Mouse (Mus musculus) CH12.LX (cell line): ENCODE measurements around the gene Tmem42. TPM values are rescaled to one million over a fixed set of nuclear protein-coding genes. Genes with fewer than 3 reads are reported as not detected.

ENCODE experiments used
- DNase-seq: peaks from one replicate; pipeline ENCODE4 v3.0.0-alpha.2; 2013; ENCODE audit errors: extremely low read depth
- H3K27ac ChIP-seq: 2 replicates; pipeline ENCODE4 v1.5.1; 2012; ENCODE audit warnings: low read depth, mild to moderate bottlenecking, control low read depth, moderate library complexity; ENCODE audit not compliant: insufficient read depth
- H3K27me3 ChIP-seq: replicated peaks from 2 replicates; pipeline ENCODE3; 2012; ENCODE audit warnings: inconsistent platforms
- H3K36me3 ChIP-seq, 2 experiments: replicated peaks in 1 of 2; 2 replicates each; pipeline versions ENCODE3 to v1.6.1; 2012; ENCODE audit warnings: inconsistent platforms in 1 of 2, low read length in 1 of 2, mild to moderate bottlenecking in 1 of 2, mixed read lengths in 1 of 2, moderate library complexity in 1 of 2; ENCODE audit not compliant: control insufficient read depth in 1 of 2, insufficient read depth in 1 of 2
- H3K4me1 ChIP-seq, 2 experiments: 2 replicates each; pipeline ENCODE4 v1.6.1; 2012; ENCODE audit warnings: inconsistent platforms in 1 of 2, moderate library complexity in 1 of 2; ENCODE audit not compliant: insufficient read depth in 2 of 2, control insufficient read depth in 1 of 2
- H3K4me2 ChIP-seq: 2 replicates; pipeline ENCODE4 v1.6.1; 2012; ENCODE audit warnings: low read depth, mild to moderate bottlenecking, control low read depth; ENCODE audit not compliant: poor library complexity, insufficient read depth, severe bottlenecking
- H3K4me3 ChIP-seq, 3 experiments: fragments of 150-350 bp in 1 of 3; sonication (generic) in 1 of 3; replicated peaks in 1 of 3; 2 replicates each; pipeline versions ENCODE3 to v1.5.1; 2011 to 2012; ENCODE audit warnings: low read depth in 2 of 3, low read length in 2 of 3, mild to moderate bottlenecking in 2 of 3, moderate library complexity in 2 of 3, control low read depth in 1 of 3, improper control_type of control experiment in 1 of 3, inconsistent platforms in 1 of 3, mixed read lengths in 1 of 3; ENCODE audit not compliant: poor library complexity in 1 of 3
- H3K79me2 ChIP-seq: replicated peaks from 2 replicates; pipeline ENCODE4 v1.6.1; 2012; ENCODE audit warnings: mild to moderate bottlenecking, moderate library complexity; ENCODE audit not compliant: control insufficient read depth, poor library complexity, insufficient read depth, severe bottlenecking; ENCODE audit errors: extremely low read depth
- H3K9ac ChIP-seq: 2 replicates; pipeline ENCODE4 v1.6.1; 2012; ENCODE audit warnings: low read depth, mild to moderate bottlenecking, control low read depth, moderate library complexity; ENCODE audit not compliant: insufficient read depth
- H3K9me3 ChIP-seq: replicated peaks from 2 replicates; pipeline ENCODE3; 2012; ENCODE audit warnings: low read length, inconsistent platforms, mixed read lengths
- CTCF ChIP-seq, 2 experiments: IDR thresholded peaks in 1 of 2; conservative IDR thresholded peaks in 1 of 2; 2 replicates each; pipeline ENCODE4 v1.5.1; 2011 to 2012; ENCODE audit warnings: low read depth in 2 of 2, low read length in 2 of 2, improper control_type of control experiment in 1 of 2, inconsistent platforms in 1 of 2, mild to moderate bottlenecking in 1 of 2, moderate library complexity in 1 of 2
- ELF1 ChIP-seq: IDR thresholded peaks from 2 replicates; pipeline ENCODE4 v1.6.1; 2014; ENCODE audit warnings: low read depth, mild to moderate bottlenecking, inconsistent platforms, low read length, improper control_type of control experiment
- EP300 ChIP-seq: IDR thresholded peaks from 2 replicates; pipeline ENCODE4 v1.6.1; 2011; ENCODE audit warnings: low read length, improper control_type of control experiment
- ETS1 ChIP-seq: conservative IDR thresholded peaks from 2 replicates; pipeline ENCODE4 v1.6.1; 2012; ENCODE audit warnings: low read depth, mild to moderate bottlenecking, inconsistent platforms, low read length, improper control_type of control experiment, moderate library complexity
- IRF4 ChIP-seq: IDR thresholded peaks from 2 replicates; pipeline ENCODE4 v1.6.1; 2014; ENCODE audit warnings: low read depth, mild to moderate bottlenecking, inconsistent platforms, low read length, improper control_type of control experiment
- MAFK ChIP-seq: IDR thresholded peaks from 2 replicates; pipeline ENCODE4 v1.6.1; 2011; ENCODE audit warnings: low read length, improper control_type of control experiment; ENCODE audit not compliant: insufficient replicate concordance
- MEF2A ChIP-seq: IDR thresholded peaks from 2 replicates; pipeline ENCODE4 v1.6.1; 2014; ENCODE audit warnings: low read depth, mild to moderate bottlenecking, inconsistent platforms, low read length, improper control_type of control experiment, borderline replicate concordance
- POLR2AphosphoS2 ChIP-seq: IDR thresholded peaks from 2 replicates; pipeline ENCODE4 v1.6.1; 2011; ENCODE audit warnings: low read depth, low read length, improper control_type of control experiment
- RAD21 ChIP-seq: IDR thresholded peaks from 2 replicates; pipeline ENCODE4 v1.6.1; 2011; ENCODE audit warnings: low read depth, mild to moderate bottlenecking, low read length, improper control_type of control experiment, moderate library complexity
- RCOR1 ChIP-seq: conservative IDR thresholded peaks from 2 replicates; pipeline ENCODE4 v1.6.1; 2012; ENCODE audit warnings: low read depth, mild to moderate bottlenecking, inconsistent platforms, low read length, improper control_type of control experiment
- SIN3A ChIP-seq: IDR thresholded peaks from 2 replicates; pipeline ENCODE4 v1.6.1; 2012; ENCODE audit warnings: low read length, improper control_type of control experiment, inconsistent platforms
- UBTF ChIP-seq: IDR thresholded peaks from 2 replicates; pipeline ENCODE4 v1.6.1; 2012; ENCODE audit warnings: low read depth, mild to moderate bottlenecking, inconsistent platforms, low read length, improper control_type of control experiment, moderate library complexity
- USF2 ChIP-seq: conservative IDR thresholded peaks from 2 replicates; pipeline ENCODE4 v1.6.1; 2011; ENCODE audit warnings: low read depth, low read length, improper control_type of control experiment
- ZC3H11A ChIP-seq: IDR thresholded peaks from 2 replicates; pipeline ENCODE4 v1.6.1; 2012; ENCODE audit warnings: low read depth, mild to moderate bottlenecking, inconsistent platforms, low read length, improper control_type of control experiment
- ZKSCAN1 ChIP-seq: IDR thresholded peaks from 2 replicates; pipeline ENCODE4 v1.6.1; 2012; ENCODE audit warnings: low read depth, inconsistent platforms, low read length, improper control_type of control experiment, borderline replicate concordance
- ZMIZ1 ChIP-seq: IDR thresholded peaks from 2 replicates; pipeline ENCODE4 v1.6.1; 2012; ENCODE audit warnings: low read depth, mild to moderate bottlenecking, inconsistent platforms, low read length, improper control_type of control experiment
- dilution Hi-C: fragments of 300-500 bp; cut with MboI; formaldehyde crosslinking; loops from 2 replicates; pipeline ENCODE4 v1.14.3; 2020; ENCODE audit warnings: low sequenced_read_pairs; ENCODE audit not compliant: extremely low pct_unique_long_range_greater_than_20kb, extremely low pct_ligation_motif_present
- in situ Hi-C: fragments of 300-500 bp; cut with MboI; formaldehyde crosslinking; loops from 3 replicates; pipeline ENCODE4 v1.14.3; 2019; ENCODE audit warnings: low sequenced_read_pairs, low pct_ligation_motif_present, low pct_unique_long_range_greater_than_20kb, mixed read lengths
- polyA plus RNA-seq: library from polyadenylated mRNA; unstranded; fragments of >175 nt; gene quantifications from 2 replicates; pipeline ENCODE4 v1.2.1, GENCODE M21; 2012; ENCODE audit warnings: low read depth; ENCODE audit not compliant: insufficient read length
- total RNA-seq, 2 experiments: library from RNA; depleted of rRNA; stranded (reverse); fragments of 300-350 nt in 1 of 2; fragments of >200 nt in 1 of 2; gene quantifications; 2 replicates each; pipeline ENCODE4 v1.2.3; 2012 to 2014

Tmem42 gene
- total and polyA plus RNA-seq, 3 experiments = 5.3 to 6.8 (median 5.5) TPM

DNA sequence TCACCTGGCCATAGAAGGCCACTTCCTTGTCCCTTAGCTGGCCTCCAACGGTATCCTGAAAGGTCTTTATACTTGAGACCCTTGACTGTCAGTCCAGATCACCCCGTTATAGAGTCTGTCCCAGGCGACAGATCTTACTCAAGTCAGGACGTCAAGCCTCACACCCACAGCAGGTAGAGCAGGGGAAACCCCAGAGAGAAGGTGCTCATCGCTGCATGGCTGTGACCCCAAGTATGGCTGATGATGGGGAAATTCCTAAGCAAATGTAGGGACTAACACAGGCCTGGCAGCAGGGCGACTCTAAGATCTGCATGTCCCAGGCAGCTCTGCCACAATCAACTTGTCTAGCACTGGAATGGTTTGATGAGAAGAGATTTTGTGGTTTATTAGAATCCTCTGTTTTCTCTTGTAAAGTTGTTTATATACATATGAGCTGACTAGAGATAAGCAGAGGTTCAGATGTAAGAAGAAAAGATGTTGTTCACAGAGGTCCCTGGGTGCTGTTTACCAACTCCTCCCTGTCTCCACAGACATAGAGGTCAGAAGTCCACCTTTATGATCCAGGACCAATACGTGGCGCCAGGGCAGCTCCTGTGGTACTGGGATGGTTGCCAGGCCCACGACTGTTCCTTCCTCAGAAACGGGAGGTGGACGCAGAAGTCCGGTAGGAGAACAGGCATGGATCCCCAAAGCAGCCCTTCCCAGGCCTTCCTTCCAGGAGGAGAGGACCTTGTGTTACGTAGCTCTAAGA, 10.5 kb downstream of the Tmem42 start:
- TF ChIP-seq UBTF (no peak), ELF1 (peak; percentile 27; the same call in 1 of the 2 replicates)
- H3K4me2 ChIP-seq = 0 out of 2 replicates have a peak overlapping the region, but pooled peaks have one; percentile 10
- no peak overlapping the region for H3K9ac ChIP-seq
- peak; percentile 51 for DNase-seq
- H3K27ac ChIP-seq = no peak overlapping the region
- H3K9me3 ChIP-seq = no peaks in the 10 kb centered on the region
- dilution Hi-C loops (no loop called here), in situ Hi-C loops (no loop called here)
- no peaks in the 10 kb centered on the region for H3K27me3 ChIP-seq
- H3K79me2 ChIP-seq = no peaks in the 10 kb centered on the region
- H3K4me3 ChIP-seq = no peak overlapping the region
- peaks cover 26 to 48% of the 10 kb centered on the region in 2 experiments for H3K4me1 ChIP-seq
- no peaks in the 10 kb centered on the region for H3K36me3 ChIP-seq

DNA sequence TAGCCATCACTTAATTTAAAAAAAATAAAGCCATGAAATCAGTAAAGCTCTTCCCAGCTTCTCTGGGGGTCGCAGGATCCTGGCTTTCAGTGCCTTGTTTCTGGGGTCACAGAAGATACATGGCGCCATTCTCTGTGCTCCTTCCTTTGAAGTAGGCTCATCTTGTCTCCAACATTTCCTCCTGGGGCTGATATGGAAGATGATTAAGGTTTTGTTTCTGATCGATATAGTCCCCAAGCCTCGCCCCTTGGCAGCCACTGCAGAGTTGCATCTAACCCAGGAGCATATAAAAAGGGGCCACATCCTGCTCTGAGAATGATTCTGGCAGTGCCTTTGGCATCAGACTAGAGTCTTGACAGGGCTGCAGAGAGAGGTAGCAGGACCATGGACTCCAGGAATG, 13.3 kb downstream of the Tmem42 start, which contains the start of gene Tgm4:
Tgm4 (plus strand) TSS at position 301 of the 400 bp plus-strand sequence.
- no peak for DNase-seq
- Histone ChIP-seq H3K27ac (no peak within 1 kb of the TSS), H3K4me1 (peaks cover 18 to 27% of the 10 kb centered on the region in 2 experiments), H3K9me3 (no peaks in the 10 kb centered on the region), H3K9ac (no peak within 1 kb of the TSS), H3K4me3 (no peak within 1 kb of the TSS), H3K4me2 (no peak within 1 kb of the TSS), H3K36me3 (no peaks in the 10 kb centered on the region), H3K79me2 (no peaks in the 10 kb centered on the region), H3K27me3 (no peaks in the 10 kb centered on the region)
- TF ChIP-seq MEF2A (no peak), MAFK (no peak), IRF4 (no peak), USF2 (no peak), CTCF (conservative IDR thresholded peaks at IDR 0.05 in 1 of 2, IDR thresholded peaks at IDR 0.05 in 1 of 2; ENCODE audit: low read depth in 2 of 2, low read length in 2 of 2) (no peak), POLR2AphosphoS2 (no peak), SIN3A (no peak), ZMIZ1 (no peak), EP300 (no peak), RCOR1 (no peak), RAD21 (no peak), ETS1 (no peak), ZC3H11A (no peak), ZKSCAN1 (no peak)
- in situ Hi-C loops (no loop called here), dilution Hi-C loops (no loop called here)
